Mouse (Mus musculus): ENCODE data around the gene 2210408I21Rik. TPM values are rescaled to one million over a fixed set of nuclear protein-coding genes. Genes with fewer than 3 reads are reported as not detected.

Gene 2210408I21Rik
- total and polyA plus RNA-seq, 3 experiments = 0.78 to 5.2 (median 4.8) TPM

- no peak for DNase-seq
- TF ChIP-seq EP300 (IDR thresholded peaks at IDR 0.05; ENCODE audit: insufficient read depth, low read depth, low read length) (no peak), CTCF (IDR thresholded peaks at IDR 0.05) (no peak), POLR2A (IDR thresholded peaks at IDR 0.05; ENCODE audit: insufficient read depth, low read depth, low read length) (no peak)
Observed at GRCm38 (mm10) chr13:77262715-77263338, 127.5 kb downstream of the 2210408I21Rik start.

GRCm38 (mm10) chr13:77263400-77264179 is 128.2 kb downstream of the 2210408I21Rik start:
- no peaks in the 10 kb centered on the region for H3K27me3 ChIP-seq (ENCODE audit: control insufficient read depth, insufficient read depth, low read length)
- WGBS = 87% methylated on average over 7 of the region's 7 CpGs
- H3K27ac ChIP-seq = no peak overlapping the region
- H3K4me1 ChIP-seq (ENCODE audit: control insufficient read depth, insufficient read depth, low read length) = no peaks in the 10 kb centered on the region
- no peaks in the 10 kb centered on the region for H3K36me3 ChIP-seq (ENCODE audit: control insufficient read depth, insufficient read depth, low read length)
- no peak for DNase-seq
- H3K79me2 ChIP-seq (replicated peaks; ENCODE audit: control insufficient read depth, insufficient read depth, low read length) = no peaks in the 10 kb centered on the region
- H3K9ac ChIP-seq (ENCODE audit: low read depth, low read length) = no peak overlapping the region
- no peak for TF ChIP-seq POLR2A (IDR thresholded peaks at IDR 0.05; ENCODE audit: insufficient read depth, low read depth, low read length)
- no peak for TF ChIP-seq EP300 (IDR thresholded peaks at IDR 0.05; ENCODE audit: insufficient read depth, low read depth, low read length)
- no peak for TF ChIP-seq CTCF (IDR thresholded peaks at IDR 0.05)
- intact Hi-C loops (cut with DNase I) = no loop called here
- no peak overlapping the region for H3K4me3 ChIP-seq

More at GRCm38 (mm10) chr13:77262715-77263338, 127.5 kb downstream of the 2210408I21Rik start:
- intact Hi-C loops (cut with DNase I) = no loop called here
- H3K27me3 ChIP-seq (ENCODE audit: control insufficient read depth, insufficient read depth, low read length) = no peaks in the 10 kb centered on the region
- WGBS = 70% methylated on average over 3 of the region's 3 CpGs
- H3K27ac ChIP-seq = no peak overlapping the region
- H3K79me2 ChIP-seq (replicated peaks; ENCODE audit: control insufficient read depth, insufficient read depth, low read length) = no peaks in the 10 kb centered on the region
- H3K4me3 ChIP-seq = no peak overlapping the region
- H3K4me1 ChIP-seq (ENCODE audit: control insufficient read depth, insufficient read depth, low read length) = no peaks in the 10 kb centered on the region
- H3K9ac ChIP-seq (ENCODE audit: low read depth, low read length) = no peak overlapping the region
- no peaks in the 10 kb centered on the region for H3K36me3 ChIP-seq (ENCODE audit: control insufficient read depth, insufficient read depth, low read length)

GRCm38 (mm10) chr13:77264481-77264880 is 129.1 kb downstream of the 2210408I21Rik start:
- Histone ChIP-seq H3K27me3 (ENCODE audit: control insufficient read depth, insufficient read depth, low read length) (no peaks in the 10 kb centered on the region), H3K9ac (ENCODE audit: low read depth, low read length) (no peak overlapping the region), H3K36me3 (ENCODE audit: control insufficient read depth, insufficient read depth, low read length) (no peaks in the 10 kb centered on the region), H3K79me2 (replicated peaks; ENCODE audit: control insufficient read depth, insufficient read depth, low read length) (no peaks in the 10 kb centered on the region), H3K27ac (no peak overlapping the region), H3K4me1 (ENCODE audit: control insufficient read depth, insufficient read depth, low read length) (no peaks in the 10 kb centered on the region), H3K4me3 (no peak overlapping the region)
- TF ChIP-seq EP300 (IDR thresholded peaks at IDR 0.05; ENCODE audit: insufficient read depth, low read depth, low read length) (no peak), CTCF (IDR thresholded peaks at IDR 0.05) (no peak)
- intact Hi-C loops (cut with DNase I) = no loop called here
- DNase-seq = no peak
- WGBS = 88% methylated on average over 1 of the region's 1 CpGs

DNA sequence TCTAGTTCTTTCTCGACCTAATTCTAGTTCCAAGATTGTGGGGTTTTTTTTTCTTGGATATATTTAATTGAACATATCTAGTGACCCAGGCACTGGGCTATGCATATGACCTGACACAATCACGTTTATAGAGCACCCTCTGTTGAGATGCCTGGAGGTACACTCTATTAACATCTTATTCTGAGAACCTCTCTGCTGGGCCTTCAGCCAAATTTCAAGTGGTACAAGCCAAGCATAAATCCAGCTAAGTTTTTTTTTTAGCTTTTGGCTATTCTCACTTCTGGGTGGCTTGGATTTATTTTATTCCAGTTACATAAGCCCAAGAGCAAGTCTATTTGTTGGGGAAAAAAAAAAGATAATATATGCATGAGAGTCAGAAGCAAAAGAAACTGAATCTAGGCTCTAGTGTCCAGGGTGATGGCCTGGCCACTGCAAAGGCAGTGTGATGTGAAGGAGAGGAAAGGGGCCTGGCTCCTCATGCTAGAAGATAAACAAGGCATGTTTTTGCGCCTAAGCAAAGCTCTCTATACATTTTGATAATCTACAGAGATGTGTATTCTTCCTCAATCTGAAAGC is 139.9 kb downstream of the 2210408I21Rik start:
- Histone ChIP-seq H3K79me2 (replicated peaks; ENCODE audit: control insufficient read depth, insufficient read depth, low read length) (no peaks in the 10 kb centered on the region), H3K9ac (ENCODE audit: low read depth, low read length) (no peak overlapping the region), H3K4me1 (ENCODE audit: control insufficient read depth, insufficient read depth, low read length) (no peaks in the 10 kb centered on the region), H3K27ac (no peak overlapping the region), H3K36me3 (ENCODE audit: control insufficient read depth, insufficient read depth, low read length) (no peaks in the 10 kb centered on the region), H3K4me3 (no peak overlapping the region), H3K27me3 (ENCODE audit: control insufficient read depth, insufficient read depth, low read length) (no peaks in the 10 kb centered on the region)
- peak in 1 of 2 experiments; percentile 14 for DNase-seq
- WGBS = 44% methylated on average over 3 of the region's 3 CpGs
- intact Hi-C loops (cut with DNase I) = no loop called here
- TF ChIP-seq EP300 (IDR thresholded peaks at IDR 0.05; ENCODE audit: insufficient read depth, low read depth, low read length) (no peak), CTCF (IDR thresholded peaks at IDR 0.05) (peak; percentile 26; the same call in 1 of the 2 replicates), POLR2A (IDR thresholded peaks at IDR 0.05; ENCODE audit: insufficient read depth, low read depth, low read length) (no peak)

- Histone ChIP-seq H3K4me1 (ENCODE audit: control insufficient read depth, insufficient read depth, low read length) (no peaks in the 10 kb centered on the region), H3K36me3 (ENCODE audit: control insufficient read depth, insufficient read depth, low read length) (no peaks in the 10 kb centered on the region), H3K9ac (ENCODE audit: low read depth, low read length) (no peak overlapping the region), H3K27ac (no peak overlapping the region), H3K27me3 (ENCODE audit: control insufficient read depth, insufficient read depth, low read length) (no peaks in the 10 kb centered on the region), H3K4me3 (no peak overlapping the region), H3K79me2 (replicated peaks; ENCODE audit: control insufficient read depth, insufficient read depth, low read length) (no peaks in the 10 kb centered on the region)
- WGBS = 79% methylated on average over 7 of the region's 7 CpGs
- intact Hi-C loops (cut with DNase I) = no loop called here
- TF ChIP-seq EP300 (IDR thresholded peaks at IDR 0.05; ENCODE audit: insufficient read depth, low read depth, low read length) (no peak), POLR2A (IDR thresholded peaks at IDR 0.05; ENCODE audit: insufficient read depth, low read depth, low read length) (no peak), CTCF (IDR thresholded peaks at IDR 0.05) (no peak)
- no peak for DNase-seq
Observed at GRCm38 (mm10) chr13:77278659-77279413, 143.5 kb downstream of the 2210408I21Rik start.

Data from heart, adult 2 months (tissue).